Mouse (Mus musculus) Patski (cell line): Measurements from ENCODE around the gene Usp49. TPM values are rescaled to one million over a fixed set of nuclear protein-coding genes. Genes with fewer than 3 reads are reported as not detected.
"Not testable (repeated sequence)": the region's sequence is repeated elsewhere in the genome, so short reads cannot be mapped to it uniquely, and the experiment has no call there.

ENCODE experiments used
- ATAC-seq: fragments of 100-300 bp; one replicate; pipeline ENCODE4 v1.8.0; 2021
- CTCF ChIA-PET: fragments of 350-600 bp; sonication (Branson Sonifier 250); formaldehyde crosslinking; loops from one replicate; lab custom pipeline; 2022; ENCODE audit warnings: inconsistent platforms; lab: Charles Lee
- POLR2A ChIA-PET: fragments of 350-600 bp; sonication (Branson Sonifier 250); formaldehyde crosslinking; loops from one replicate; lab custom pipeline; 2022; ENCODE audit warnings: antibody characterized with exemption, inconsistent platforms; lab: Charles Lee
- DNase-seq: peaks from one replicate; pipeline ENCODE4 v3.0.0-alpha.2; 2011; ENCODE audit warnings: low read depth, low spot score
- H3K27me3 ChIP-seq: fragments of 371-371 bp; one replicate; pipeline ENCODE4 v1.5.1; 2021
- CTCF ChIP-seq: fragments of 100-300 bp; IDR thresholded peaks from one replicate; pipeline ENCODE4 v1.5.1; 2021
- in situ Hi-C: fragments of 300-500 bp; cut with MboI; formaldehyde crosslinking; loops from 3 replicates; pipeline ENCODE4 v1.11.1; 2018; ENCODE audit warnings: low pct_unique_long_range_greater_than_20kb, mixed read lengths
- polyA plus RNA-seq: library from polyadenylated mRNA; unstranded; gene quantifications from one replicate; pipeline ENCODE4 v1.2.3, GENCODE M21; 2021

Usp49 gene
- polyA plus RNA-seq, 1 experiment from 2014 or later, result 10.0 TPM

DNA sequence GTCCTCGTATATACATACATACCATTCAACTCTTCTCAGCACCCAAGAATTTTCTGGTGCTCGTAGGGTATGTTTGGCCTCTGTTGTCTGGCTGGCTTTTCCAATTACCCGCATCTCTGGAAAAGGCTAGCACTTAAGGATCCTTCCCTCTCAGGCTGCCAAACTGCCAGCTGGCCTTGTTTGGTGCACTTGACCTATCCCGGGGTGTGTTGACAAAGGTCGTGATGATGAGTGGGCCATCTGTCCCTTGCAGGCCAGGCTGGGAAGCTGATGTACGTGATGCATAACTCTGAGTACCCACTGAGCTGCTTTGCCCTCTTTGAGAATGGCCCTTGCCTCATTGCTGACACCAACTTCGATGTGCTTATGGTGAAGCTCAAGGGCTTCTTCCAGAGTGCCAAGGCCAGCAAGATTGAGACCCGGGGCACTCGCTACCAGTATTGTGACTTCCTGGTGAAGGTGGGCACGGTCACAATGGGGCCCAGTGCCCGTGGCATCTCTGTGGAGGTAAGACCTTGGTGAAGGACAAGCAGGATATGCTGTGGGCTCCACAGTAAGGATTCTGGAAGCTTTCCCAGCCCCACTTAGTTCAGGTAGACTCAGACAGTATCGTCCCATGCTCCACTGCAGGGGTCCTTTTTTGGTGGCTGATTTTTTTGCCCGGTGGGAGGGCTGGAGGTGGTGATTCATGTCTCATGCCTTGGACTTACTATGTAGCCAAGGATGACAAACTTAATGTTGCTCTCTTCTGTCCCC lies 11.8 kb upstream of the Usp49 start:
- DNase-seq (no peak), ATAC-seq (peak; percentile 62)
- TF ChIP-seq CTCF, result no peak
- ChIA-PET CTCF (interaction anchor here (2.2 kb wide), 1 partner anchor 107 kb away, joined by 9 read pairs; no protein-coding TSS in a partner anchor), POLR2A (no interaction called here)
- no peaks in the 10 kb centered on the region for H3K27me3 ChIP-seq
- in situ Hi-C loops, result no loop called here

DNA sequence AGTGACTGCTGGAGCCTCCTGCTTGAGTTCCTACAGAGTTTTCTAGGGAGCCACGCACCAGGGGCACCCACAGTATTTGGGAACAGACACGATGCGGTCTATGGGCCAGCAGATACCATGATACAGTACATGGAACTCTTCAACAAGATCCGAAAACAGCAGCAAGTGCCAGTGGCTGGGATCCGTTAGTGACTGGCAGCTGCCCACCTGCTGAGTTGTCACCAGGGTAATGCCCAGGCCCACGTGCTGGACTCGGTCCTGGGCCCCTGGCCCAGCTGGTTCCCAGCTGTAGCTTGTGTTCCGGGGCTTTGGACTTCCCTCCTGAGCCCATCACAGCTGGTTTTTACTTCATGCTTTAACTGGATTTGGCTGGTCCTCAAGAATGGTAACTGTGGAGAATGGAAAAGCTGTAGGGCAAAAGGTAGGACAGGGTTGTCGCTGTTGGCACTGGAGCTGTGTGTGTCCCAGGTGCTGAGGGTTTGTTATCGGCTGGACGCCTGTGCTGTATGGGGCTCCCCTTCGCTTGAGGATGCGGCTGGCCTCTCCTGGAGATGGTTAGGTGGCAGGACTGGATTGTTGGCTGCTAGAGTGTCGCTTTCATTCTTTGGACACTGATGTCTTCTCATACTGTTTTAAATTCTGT lies 7.5 kb upstream of the Usp49 start:
- in situ Hi-C loops, result no loop called here
- ATAC-seq (no peak), DNase-seq (no peak)
- ChIA-PET POLR2A (no interaction called here), CTCF (interaction anchor here (1.7 to 1.9 kb wide), 2 partner anchors 10 to 12 kb away, joined by 4 read pairs; partner anchors contain the start of genes Bysl, Gm20517 and Med20)
- no peak for TF ChIP-seq CTCF
- no peaks in the 10 kb centered on the region for H3K27me3 ChIP-seq

DNA sequence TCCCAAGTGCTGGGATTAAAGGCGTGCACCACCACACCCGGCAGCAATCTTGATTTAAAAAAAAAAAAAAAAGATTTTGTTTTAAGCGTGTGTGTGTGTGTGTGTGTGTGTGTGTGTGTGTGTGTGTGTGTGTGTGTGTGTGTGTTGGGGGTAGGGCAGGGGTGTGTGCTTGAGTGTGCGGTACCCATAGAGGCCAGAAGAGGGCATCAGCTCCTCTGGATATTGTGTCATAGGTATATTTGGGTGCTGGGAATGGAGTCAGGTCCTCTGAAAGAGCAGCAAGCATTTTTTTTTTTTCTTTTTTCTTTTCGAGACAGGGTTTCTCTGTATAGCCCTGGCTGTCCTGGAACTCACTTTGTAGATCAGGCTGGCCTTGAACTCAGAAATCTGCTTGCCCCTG lies 5.9 kb upstream of the Usp49 start:
- DNase-seq, in situ Hi-C loops, H3K27me3 ChIP-seq, ATAC-seq: not testable (repeated sequence)
- TF ChIP-seq CTCF, result peak; percentile 28
- ChIA-PET POLR2A (interaction anchor here (0.7 kb wide), 1 partner anchor 25 kb away, joined by 4 read pairs; no protein-coding TSS in a partner anchor), CTCF (interaction anchor here (1.0 to 1.9 kb wide), 6 partner anchors 13 to 113 kb away, joined by 3 to 4 read pairs (median 4); partner anchors contain the start of genes Bysl, Gm20517 and Med20)

DNA sequence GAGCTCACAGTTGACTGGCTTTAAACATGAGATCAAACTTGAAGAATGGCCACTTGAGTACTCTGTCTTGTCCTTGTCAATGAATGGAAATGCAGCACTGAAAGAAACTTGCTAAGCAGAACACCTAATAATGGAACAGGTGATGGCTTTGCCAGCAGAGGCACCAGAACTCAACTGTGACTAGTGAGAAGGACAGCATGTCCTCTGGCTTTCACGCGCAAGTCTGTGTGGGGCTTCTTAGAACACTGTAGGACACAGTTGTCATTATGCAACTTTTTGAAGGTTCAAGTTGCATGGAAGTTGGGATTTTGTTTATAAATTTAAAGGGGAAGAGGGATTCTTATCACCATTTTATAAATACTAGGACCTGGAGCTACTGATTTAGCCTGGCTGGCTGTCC lies 5.4 kb upstream of the Usp49 start:
- TF ChIP-seq CTCF, result no peak
- ATAC-seq (no peak), DNase-seq (no peak)
- in situ Hi-C loops, result no loop called here
- ChIA-PET CTCF (interaction anchor here (1.1 to 1.9 kb wide), 5 partner anchors 8 to 113 kb away, joined by 3 to 7 read pairs (median 4); partner anchors contain the start of genes Bysl, Gm20517 and Med20), POLR2A (no interaction called here)
- no peaks in the 10 kb centered on the region for H3K27me3 ChIP-seq

DNA sequence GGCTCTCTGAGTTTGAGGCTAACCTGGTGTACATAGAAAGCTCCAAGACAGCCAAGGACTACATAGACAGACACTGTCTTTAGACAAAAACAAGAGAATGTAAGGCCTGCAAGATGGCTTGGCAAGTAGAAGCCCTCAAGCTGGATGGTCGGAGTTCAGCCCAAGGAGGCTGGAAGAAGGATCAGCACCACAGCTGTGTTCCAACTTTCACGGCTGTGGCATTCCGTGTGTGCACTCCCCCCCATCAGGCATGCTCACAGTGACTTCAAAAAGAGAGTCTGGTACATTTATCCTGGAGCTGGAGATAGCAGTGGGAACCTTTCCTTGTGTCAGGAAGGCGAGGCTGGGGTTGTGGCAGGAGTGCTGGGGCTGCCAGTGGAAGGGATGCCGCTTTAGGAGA lies 4.5 kb upstream of the Usp49 start:
- in situ Hi-C loops, result no loop called here
- ChIA-PET CTCF (interaction anchor here (1.1 kb wide), 1 partner anchor 9 kb away, joined by 7 read pairs; no protein-coding TSS in a partner anchor), POLR2A (no interaction called here)
- no peak for TF ChIP-seq CTCF
- ATAC-seq, result no peak
- H3K27me3 ChIP-seq, result no peaks in the 10 kb centered on the region
- DNase-seq, result no peak

DNA sequence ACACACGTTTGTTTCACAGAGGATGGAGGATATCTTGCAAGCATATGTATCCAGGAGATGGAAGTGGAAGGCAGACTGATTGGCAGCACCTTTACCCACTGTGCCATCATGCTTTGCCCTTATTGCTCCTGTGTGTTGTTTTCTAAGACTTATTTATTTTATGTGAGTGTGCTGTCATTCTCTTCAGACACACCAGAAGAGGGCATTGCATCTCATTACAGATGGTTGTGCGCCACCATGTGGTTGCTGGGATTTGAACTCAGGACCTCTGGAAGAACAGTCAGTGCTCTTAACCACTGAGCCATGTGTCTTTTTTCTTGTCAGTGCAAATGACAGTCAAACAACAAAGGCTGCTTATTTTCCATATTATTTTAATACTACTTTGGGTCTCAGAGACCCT lies 2.7 kb upstream of the Usp49 start:
- ChIA-PET POLR2A (no interaction called here), CTCF (no interaction called here)
- no peak for DNase-seq
- no peak for ATAC-seq
- H3K27me3 ChIP-seq, result no peaks in the 10 kb centered on the region
- in situ Hi-C loops, result no loop called here
- peak; percentile 47 for TF ChIP-seq CTCF

DNA sequence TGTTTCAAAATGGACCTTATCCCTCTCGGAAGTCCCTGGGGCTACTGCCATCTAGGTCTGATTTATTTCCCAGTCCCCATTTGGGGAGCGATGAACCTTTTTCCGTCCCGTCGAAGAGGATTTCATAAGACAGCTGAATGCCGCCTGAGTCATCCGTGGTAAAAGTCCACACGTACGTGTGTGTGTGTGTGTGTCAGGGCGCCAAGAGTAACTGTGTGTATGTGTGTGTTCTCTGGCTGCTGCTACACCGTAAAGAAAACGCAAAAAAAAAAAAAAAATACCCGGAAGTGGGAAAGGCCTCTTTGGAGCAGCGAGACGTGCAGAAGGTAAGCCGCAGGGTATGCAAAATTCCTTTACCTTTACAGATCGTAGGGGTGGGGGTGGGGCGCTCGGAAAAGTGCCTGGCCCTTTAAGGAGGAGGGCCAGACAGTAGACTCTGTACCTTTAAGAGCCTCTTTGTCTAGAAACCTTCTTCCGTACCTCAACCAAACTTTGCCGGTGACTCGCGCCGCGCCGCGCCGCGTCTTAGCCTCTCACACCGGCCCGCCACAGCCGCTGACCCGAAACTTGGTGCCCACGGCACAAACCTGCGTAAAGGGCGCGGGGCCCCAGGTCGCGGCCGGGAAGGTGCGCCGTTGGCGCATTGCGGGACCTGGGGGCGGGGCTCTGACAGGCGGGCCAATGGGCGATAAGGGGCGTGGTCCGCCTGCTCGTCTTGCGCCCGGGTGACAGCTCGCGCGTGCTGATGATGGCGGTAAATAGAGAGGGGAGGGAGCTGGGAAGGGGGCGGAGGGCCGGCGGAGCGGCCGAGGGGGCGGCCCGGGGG lies 1.4 kb upstream of the Usp49 start:
- no peak for TF ChIP-seq CTCF
- ChIA-PET POLR2A (interaction anchor here (0.7 kb wide), 1 partner anchor 26 kb away, joined by 10 read pairs; no protein-coding TSS in a partner anchor), CTCF (no interaction called here)
- DNase-seq (peak; percentile 67), ATAC-seq (peak; percentile 75)
- in situ Hi-C loops, result no loop called here
- H3K27me3 ChIP-seq, result no peaks in the 10 kb centered on the region

DNA sequence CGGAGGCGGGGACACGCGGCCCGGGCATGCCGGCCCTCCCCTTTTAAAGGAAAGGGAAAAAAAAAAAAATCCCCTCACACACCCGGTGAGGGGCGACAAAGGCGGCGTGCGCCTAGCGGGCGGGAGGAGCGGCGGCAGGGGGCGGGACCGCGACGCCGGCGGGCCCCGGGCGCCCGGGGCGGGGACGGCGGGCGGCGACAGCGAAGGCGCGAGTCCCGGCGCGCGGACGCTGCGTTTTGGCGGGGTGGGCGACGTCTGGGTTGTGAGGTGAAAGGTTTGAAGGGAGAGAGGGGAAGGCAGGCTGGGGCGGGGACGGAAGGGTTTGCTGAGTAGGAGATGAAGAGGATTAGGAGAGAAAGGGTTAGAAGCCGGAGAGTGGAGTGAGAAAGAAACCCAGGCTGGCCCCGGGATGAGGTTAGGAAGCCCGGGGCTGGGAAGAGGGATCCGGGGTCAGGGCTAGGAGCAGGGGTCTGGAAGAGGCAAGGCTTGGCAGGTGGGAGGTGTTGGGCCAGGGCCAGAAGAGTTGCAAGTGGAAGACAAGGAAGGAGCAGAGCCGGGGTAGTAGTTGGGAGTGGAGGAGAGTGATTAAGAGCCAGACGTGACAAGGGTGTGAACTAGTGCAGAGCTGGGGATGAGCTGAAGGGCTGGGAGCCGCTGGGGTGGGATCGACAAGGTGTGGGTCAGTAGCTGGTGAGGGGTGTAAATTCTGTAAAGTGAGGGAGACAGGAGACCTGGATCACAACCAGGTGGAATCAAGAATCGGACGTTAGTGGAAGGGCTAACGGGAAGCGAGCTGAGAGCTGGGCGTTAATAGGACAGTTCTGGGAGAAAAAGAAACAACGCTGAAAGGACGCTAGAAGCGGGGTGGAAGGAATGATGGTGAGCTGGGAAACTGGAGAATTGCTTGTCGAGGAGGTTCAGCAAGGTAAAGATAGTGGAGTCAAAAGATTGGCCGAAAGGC lies 493 bp upstream of the Usp49 start:
- in situ Hi-C loops, result no loop called here
- no peak for TF ChIP-seq CTCF

DNA sequence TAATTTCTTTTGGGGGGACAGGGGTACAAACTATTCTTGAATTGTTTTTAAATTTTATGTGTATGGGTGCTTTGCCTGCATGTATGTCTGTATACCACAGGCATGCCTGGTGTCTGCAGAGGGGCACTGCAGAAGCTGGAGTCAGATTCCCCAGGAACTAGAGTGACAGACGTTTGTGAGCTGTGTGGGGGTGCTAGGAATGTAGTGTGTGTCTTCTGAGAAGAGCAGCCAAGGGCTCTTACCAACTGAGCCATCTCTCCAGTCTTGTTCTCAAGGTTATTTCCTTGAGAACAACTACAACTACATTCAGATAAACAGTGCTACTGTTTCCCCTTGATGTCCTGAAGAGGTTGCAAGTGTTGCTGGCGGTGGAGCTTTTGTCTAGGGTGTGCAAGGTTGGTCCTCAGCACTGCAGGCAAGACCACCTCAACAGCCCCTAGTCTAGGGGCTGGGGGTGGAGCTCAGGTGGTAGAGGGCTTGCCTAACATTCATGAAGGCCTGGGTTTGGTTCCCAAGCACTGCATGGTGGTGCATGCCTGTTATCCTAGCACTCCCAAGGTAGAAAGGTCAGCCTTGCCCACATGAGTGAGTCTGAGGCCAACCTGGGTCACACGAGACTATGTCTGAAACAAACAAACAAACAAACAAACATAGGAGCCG lies 1.8 kb downstream of the Usp49 start:
- TF ChIP-seq CTCF, result no peak
- ChIA-PET CTCF (interaction anchor here (1.3 to 3.0 kb wide), 3 partner anchors 9 to 44 kb away, joined by 3 to 14 read pairs (median 14); no protein-coding TSS in a partner anchor), POLR2A (no interaction called here)
- no peaks in the 10 kb centered on the region for H3K27me3 ChIP-seq
- DNase-seq (no peak), ATAC-seq (no peak)
- in situ Hi-C loops, result no loop called here

More for the DNA sequence above, 493 bp upstream of the Usp49 start:
- CTCF ChIA-PET, result interaction anchor here (0.9 to 2.8 kb wide), 3 partner anchors 11 to 119 kb away, joined by 3 to 14 read pairs (median 4); no protein-coding TSS in a partner anchor
- no peaks in the 10 kb centered on the region for H3K27me3 ChIP-seq
- DNase-seq, result no peak
- POLR2A ChIA-PET, result interaction anchor here (1.1 kb wide), 1 partner anchor 17 kb away, joined by 4 read pairs; no protein-coding TSS in a partner anchor
- peak; percentile 57 for ATAC-seq
